Mouse (Mus musculus) T-helper 1 cell (primary cell): ENCODE measurements around the gene Npm3.

Experiments
- in situ Hi-C: fragments of 300-600 bp; cut with MboI, MseI; formaldehyde crosslinking; loops from one replicate; pipeline ENCODE4 v1.15.1; 2025; ENCODE audit warnings: high pct_unique_total_duplicates

Gene Npm3

GRCm38 (mm10) chr19:45736241-45736640 lies 13.2 kb downstream of the Npm3 start:
- in situ Hi-C loops, result no loop called here

DNA sequence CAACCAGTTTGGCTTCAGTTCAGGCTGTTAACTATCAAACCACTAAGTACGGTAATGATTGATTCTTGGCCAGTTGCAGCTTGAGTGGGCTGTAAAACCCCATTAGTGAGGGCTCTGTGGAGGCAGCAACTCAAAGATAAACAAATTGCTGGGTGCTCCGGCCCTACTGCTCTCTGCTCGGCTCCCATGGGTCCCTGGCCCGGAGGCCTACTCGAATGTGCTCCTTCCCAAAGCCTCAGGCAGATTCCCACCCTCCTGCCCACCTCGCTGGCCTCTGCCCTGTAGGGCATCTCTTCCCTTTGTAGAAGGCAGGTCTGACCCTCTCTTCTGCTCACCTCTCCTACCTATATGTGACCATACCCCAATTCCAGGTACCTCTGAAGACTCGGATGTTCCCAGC lies 14.6 kb downstream of the Npm3 start:
- in situ Hi-C loops, result no loop called here

DNA sequence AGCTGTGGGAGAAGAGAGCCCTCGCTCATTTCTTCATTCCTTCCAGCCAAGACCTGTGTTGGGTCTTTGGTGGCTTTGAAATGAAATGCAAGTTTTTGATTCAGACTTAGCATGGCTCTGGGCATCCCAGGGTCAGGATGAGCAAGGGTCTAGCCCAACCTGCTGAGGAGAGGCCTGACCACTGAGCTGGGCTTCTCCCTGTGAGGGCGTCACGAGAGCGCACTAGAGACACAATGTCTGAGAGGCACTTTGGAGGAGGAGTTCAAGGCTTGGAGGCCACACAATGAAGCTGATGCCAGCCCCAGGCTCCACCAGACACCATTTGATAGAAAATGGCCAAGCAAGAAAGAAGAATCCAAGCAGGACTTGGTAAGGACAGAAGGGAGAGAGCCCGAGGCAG lies 15.2 kb downstream of the Npm3 start:
- in situ Hi-C loops, result no loop called here

DNA sequence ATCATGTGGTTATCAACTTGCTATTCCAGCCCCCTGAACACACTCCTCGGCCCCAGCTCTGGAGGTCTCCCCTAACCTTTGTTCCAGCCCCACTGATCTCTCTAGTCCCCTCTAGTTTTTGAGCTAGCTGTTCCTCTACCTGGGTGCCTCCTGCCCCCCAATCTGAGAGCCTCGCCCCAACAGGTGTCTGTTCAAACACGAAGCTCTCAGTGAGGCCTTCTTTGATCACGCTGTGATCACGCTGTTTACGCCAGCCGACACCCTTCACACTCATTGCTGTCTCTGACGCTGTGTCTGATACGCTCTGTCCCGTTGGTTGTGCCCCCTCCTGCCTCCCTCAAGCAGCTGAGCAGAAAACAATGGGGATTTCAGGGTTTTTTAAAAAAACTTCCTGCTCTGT lies 15.8 kb downstream of the Npm3 start:
- in situ Hi-C loops, result no loop called here

- in situ Hi-C loops, result no loop called here
Observed at GRCm38 (mm10) chr19:45731658-45732057, 17.7 kb downstream of the Npm3 start.

DNA sequence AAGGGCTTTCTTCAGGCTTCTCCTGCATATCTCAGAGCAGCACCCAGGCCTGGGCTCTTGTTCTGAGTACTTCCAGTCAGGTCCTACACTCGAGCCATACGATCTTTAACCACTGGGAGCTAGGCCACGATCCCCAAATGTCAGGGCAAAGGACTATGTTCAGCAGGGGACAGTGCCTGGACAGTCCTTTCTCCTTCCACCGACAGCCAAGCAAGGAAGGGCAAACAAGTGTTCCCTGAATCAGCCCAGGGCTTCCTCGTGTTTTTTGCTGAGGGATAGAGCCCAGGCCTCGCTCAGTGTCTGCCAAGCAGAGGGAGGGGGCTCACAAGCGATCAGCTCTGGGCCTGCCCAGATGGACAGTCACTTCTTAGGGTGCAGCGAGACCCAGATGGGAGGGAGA lies 19.3 kb downstream of the Npm3 start:
- in situ Hi-C loops, result no loop called here

- in situ Hi-C loops, result loop anchor here (5.0 kb wide), 1 partner anchor 50 kb away; no protein-coding TSS in a partner anchor
Observed at GRCm38 (mm10) chr19:45727231-45727630, 22.2 kb downstream of the Npm3 start.

GRCm38 (mm10) chr19:45725677-45726277 lies 23.6 kb downstream of the Npm3 start:
- in situ Hi-C loops, result loop anchor here (5.0 kb wide), 1 partner anchor 48 kb away; no protein-coding TSS in a partner anchor

DNA sequence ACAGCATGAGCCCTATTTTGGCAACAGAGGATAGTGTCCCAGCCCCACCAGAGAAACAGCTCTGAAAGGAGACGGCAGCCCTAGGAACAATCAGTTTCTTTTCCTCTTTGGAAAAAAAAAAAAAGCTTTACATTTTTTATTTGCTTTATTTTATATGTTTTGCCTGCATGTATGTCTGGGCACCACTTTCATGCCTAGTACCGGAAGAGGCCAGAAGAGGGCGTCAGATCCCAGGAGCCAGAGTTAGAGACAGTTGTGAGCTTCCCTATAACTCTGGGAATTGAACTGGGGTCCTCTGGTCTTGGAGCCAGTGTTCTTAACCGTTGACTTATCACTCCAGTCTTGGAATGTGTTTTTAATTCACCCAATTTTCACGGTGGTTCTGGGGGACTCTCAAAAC lies 27.2 kb downstream of the Npm3 start:
- in situ Hi-C loops, result no loop called here

GRCm38 (mm10) chr19:45718286-45718685 lies 31.1 kb downstream of the Npm3 start:
- in situ Hi-C loops, result no loop called here

DNA sequence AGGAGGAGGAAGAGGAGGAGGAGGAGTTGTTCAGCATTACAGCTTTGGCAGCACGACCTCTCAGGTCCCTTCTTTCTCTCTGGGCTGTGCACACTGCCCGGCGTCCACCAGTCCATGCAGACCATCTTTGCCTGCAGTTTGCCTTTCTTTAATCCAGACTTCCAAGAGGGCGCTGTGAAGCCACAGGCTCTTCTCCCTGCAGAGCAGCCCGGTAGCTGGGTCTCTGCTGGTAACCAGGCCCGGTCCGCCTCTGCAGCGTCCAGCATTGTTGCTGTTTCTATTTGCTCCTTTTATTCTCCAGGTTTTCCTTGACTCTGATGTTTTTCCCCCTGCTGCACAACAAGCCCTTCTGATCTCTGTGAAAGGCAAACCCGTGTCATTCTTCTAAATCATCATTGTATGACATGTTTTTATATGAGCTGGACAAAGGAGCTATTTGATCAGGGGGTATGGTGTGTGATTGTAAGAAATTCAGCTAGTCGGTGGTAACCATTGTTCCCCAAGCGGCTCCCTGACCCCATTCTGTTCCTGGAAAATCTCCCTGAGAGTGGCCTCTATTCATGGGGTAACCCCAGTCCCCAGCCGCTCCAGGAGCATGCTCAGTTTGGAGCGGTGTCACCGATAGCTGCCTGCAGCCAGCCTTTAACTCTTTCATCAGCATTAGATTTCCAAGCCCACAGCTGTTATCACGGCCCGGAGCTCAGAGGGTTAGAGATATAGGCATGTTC lies 31.7 kb downstream of the Npm3 start:
- in situ Hi-C loops, result no loop called here

- in situ Hi-C loops, result no loop called here
Observed at GRCm38 (mm10) chr19:45708704-45709103, 40.7 kb downstream of the Npm3 start.
